Mouse (Mus musculus) thymus, adult 2 months (tissue): Measurements from ENCODE around the gene Shisa5. TPM values are rescaled to one million over a fixed set of nuclear protein-coding genes. Genes with fewer than 3 reads are reported as not detected.

Source experiments
- DNase-seq: peaks from one replicate; pipeline ENCODE4 v3.0.0; 2021
- H3K27ac ChIP-seq: fragments of 200-500 bp; 2 replicates; pipeline ENCODE4 v1.5.1; 2012; ENCODE audit warnings: low read length, control low read depth; ENCODE audit not compliant: control insufficient read depth, insufficient read depth
- H3K27me3 ChIP-seq: fragments of 200-500 bp; 2 replicates; pipeline ENCODE4 v1.6.1; 2012; ENCODE audit warnings: mild to moderate bottlenecking, low read length, moderate library complexity, mixed read lengths; ENCODE audit not compliant: control insufficient read depth, insufficient read depth
- H3K36me3 ChIP-seq: fragments of 200-500 bp; 2 replicates; pipeline ENCODE4 v1.6.1; 2012; ENCODE audit warnings: mild to moderate bottlenecking, low read length, moderate library complexity; ENCODE audit not compliant: control insufficient read depth, insufficient read depth
- H3K4me1 ChIP-seq: fragments of 200-500 bp; replicated peaks from 2 replicates; pipeline ENCODE4 v1.6.1; 2012; ENCODE audit warnings: low read length; ENCODE audit not compliant: control insufficient read depth, insufficient read depth
- H3K4me3 ChIP-seq: fragments of 200-500 bp; 2 replicates; pipeline ENCODE4 v1.5.1; 2012; ENCODE audit warnings: mild to moderate bottlenecking, low read length, control low read depth, moderate library complexity; ENCODE audit not compliant: control insufficient read depth, insufficient read depth
- CTCF ChIP-seq: fragments of 200-500 bp; IDR thresholded peaks from 2 replicates; pipeline ENCODE4 v1.5.1; 2012; ENCODE audit warnings: mild to moderate bottlenecking, control low read depth, low read length, moderate library complexity, borderline replicate concordance; ENCODE audit not compliant: control insufficient read depth, poor library complexity, insufficient read depth; ENCODE audit errors: extremely low read depth
- POLR2A ChIP-seq: fragments of 200-500 bp; IDR thresholded peaks from 2 replicates; pipeline ENCODE4 v1.6.1; 2012; ENCODE audit warnings: mild to moderate bottlenecking, low read length, control low read depth, moderate library complexity; ENCODE audit not compliant: control insufficient read depth, poor library complexity, insufficient read depth; ENCODE audit errors: extremely low read depth
- WGBS: fragments of 180-500 bp; shearing (Covaris S2); methylation state at CpG from one replicate; pipeline ENCODE4 v1.1.7; 2018; 5-methylcytosine and 5-hydroxymethylcytosine counted together
- polyA plus RNA-seq: library from polyadenylated mRNA; depleted of rRNA; stranded (reverse); fragments of >200 nt; gene quantifications from 2 replicates; pipeline ENCODE4 v1.2.3, GENCODE M21; 2012

Shisa5 gene
- polyA plus RNA-seq, 1 experiment: 2,648 TPM

DNA sequence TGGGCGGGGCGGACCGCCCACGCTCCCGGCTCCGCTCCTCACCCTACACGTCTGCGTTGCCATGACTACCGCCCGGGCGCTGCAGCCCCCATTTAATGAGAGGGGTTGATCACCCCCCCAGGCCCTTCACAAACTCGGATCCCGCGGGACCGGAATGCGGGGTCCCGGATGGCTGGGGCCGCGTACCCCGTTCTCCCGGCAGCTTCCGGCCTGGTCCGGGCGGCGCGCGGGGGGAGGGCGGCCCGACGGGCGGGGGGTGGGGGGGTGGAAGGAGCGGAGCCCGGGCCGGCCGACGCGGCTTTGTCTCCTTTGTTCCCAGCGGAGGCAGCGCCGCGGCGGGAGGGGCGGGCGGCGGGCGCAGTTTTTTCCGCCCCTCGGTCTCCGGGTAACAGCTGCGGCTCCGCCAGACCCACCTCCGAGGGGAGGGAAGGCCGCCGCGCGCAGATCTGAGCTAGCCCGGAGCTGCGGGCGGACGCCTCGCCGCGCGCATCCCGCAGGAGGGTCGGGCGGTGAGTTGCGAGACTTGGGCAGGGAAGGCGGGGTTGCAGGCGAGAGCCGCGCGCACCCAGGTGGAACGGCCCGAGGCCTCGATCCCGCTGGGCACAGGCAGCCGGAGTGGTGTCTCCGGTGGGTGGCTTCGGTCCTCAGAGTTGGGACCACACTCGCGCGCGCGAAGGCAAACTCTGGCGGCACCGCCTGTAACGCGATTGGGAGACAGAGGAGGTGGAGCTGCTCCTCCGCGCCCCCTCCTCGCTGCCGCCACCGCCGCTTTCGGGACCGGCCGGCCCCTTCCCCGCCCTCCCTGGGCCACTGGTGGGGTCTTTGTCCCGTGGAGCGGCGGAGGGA, 57.0 kb downstream of the Shisa5 start, which contains the start of gene Plxnb1:
Plxnb1 (plus strand) TSS at position 253 of the 846 bp plus-strand sequence.
- peak; percentile 76 for DNase-seq
- Histone ChIP-seq H3K4me3 (peak within 1 kb of the TSS; percentile 84), H3K27me3 (no peaks in the 10 kb centered on the region), H3K4me1 (peaks cover 18% of the 10 kb centered on the region), H3K36me3 (no peaks in the 10 kb centered on the region), H3K27ac (no peak within 1 kb of the TSS; the same call in 1 of the 2 replicates)
- WGBS: under 1% methylated on average over 101 of the region's 102 CpGs
- TF ChIP-seq POLR2A (0 out of 2 replicates have a peak, but pooled peaks have one; percentile 26), CTCF (0 out of 2 replicates have a peak, but pooled peaks have one; percentile 30)

DNA sequence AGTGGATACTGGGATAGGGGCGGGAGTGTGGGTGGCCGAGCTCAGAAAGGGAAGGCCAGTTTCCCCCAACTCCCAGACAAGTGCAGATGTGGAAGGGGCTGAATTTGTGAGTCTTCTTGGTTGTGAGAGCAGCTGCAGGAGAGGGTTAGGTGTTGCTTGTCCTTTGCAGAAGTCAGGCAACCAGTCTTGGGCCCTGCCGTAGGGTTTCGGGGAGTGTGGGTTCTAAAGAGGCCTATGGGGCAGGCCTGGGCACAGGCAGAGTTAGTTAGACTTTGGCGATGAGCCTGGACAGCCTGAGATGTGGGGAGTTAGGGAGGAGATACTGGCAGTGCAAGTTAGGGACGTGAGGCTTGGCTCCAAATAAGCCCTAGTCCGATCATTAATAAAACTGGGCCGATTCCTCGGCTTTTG, 57.9 kb downstream of the Shisa5 start:
- Histone ChIP-seq H3K27me3 (no peaks in the 10 kb centered on the region), H3K27ac (no peak overlapping the region), H3K4me3 (peak overlapping the region; percentile 84), H3K36me3 (no peaks in the 10 kb centered on the region), H3K4me1 (peaks cover 19% of the 10 kb centered on the region)
- TF ChIP-seq CTCF (no peak), POLR2A (no peak)
- DNase-seq: no peak
- WGBS: 90% methylated on average over 9 of the region's 9 CpGs

GRCm38 (mm10) chr9:109096856-109097255, 58.5 kb downstream of the Shisa5 start:
- Histone ChIP-seq H3K27ac (no peak overlapping the region), H3K4me3 (no peak overlapping the region), H3K4me1 (peaks cover 19% of the 10 kb centered on the region), H3K27me3 (no peaks in the 10 kb centered on the region), H3K36me3 (no peaks in the 10 kb centered on the region)
- WGBS: 94% methylated on average over 6 of the region's 6 CpGs
- DNase-seq: no peak
- TF ChIP-seq POLR2A (no peak), CTCF (no peak)

DNA sequence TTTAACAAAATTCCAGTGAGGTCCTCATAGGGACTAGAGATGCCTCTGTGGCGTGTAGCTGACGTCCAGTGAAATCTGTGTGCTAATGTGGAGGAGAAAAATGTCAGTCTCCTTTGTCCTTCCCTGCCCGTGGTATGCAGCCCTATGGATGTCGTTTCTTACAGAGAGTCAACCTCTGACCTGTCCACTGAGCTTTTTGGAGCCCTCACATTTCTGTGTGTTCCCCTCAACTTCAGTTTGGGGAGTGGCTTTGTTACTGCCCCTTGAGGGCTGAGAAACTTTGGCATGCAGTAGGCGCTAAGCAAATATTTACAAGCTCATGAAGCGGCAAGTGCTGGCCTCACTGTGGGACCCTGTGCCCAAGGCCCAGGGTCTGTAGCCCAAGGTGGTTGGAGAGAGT, 58.9 kb downstream of the Shisa5 start:
- Histone ChIP-seq H3K4me1 (peaks cover 19% of the 10 kb centered on the region), H3K27ac (no peak overlapping the region), H3K4me3 (no peak overlapping the region), H3K36me3 (no peaks in the 10 kb centered on the region), H3K27me3 (no peaks in the 10 kb centered on the region)
- TF ChIP-seq POLR2A (no peak), CTCF (no peak)
- WGBS: 89% methylated on average over 6 of the region's 6 CpGs
- no peak for DNase-seq

GRCm38 (mm10) chr9:109097831-109098230, 59.5 kb downstream of the Shisa5 start:
- Histone ChIP-seq H3K4me1 (peaks cover 19% of the 10 kb centered on the region), H3K27me3 (no peaks in the 10 kb centered on the region), H3K4me3 (no peak overlapping the region), H3K27ac (no peak overlapping the region), H3K36me3 (no peaks in the 10 kb centered on the region)
- TF ChIP-seq CTCF (no peak), POLR2A (no peak)
- DNase-seq: no peak
- WGBS: 92% methylated on average over 5 of the region's 5 CpGs

DNA sequence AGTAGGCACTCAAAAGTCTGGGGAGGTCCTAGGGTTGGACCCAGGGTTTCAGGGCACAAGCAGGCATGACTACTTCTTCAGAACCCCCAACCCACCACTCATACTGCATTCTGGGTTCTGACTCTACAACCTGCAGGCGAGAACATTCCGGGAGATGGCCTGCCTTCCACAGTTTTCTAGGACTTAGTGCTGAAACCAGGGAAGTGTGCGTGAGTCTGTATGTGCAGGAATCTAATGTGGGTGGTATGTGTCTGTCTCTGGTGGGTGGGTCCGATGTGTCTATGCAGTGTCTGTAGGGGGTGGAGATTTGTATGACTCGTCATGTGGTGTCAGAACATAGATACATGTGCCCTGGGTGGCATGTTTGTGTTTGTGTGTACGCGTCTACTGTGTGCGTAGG, 60.0 kb downstream of the Shisa5 start:
- Histone ChIP-seq H3K36me3 (no peaks in the 10 kb centered on the region), H3K4me1 (peaks cover 19% of the 10 kb centered on the region), H3K4me3 (no peak overlapping the region), H3K27ac (no peak overlapping the region), H3K27me3 (no peaks in the 10 kb centered on the region)
- DNase-seq: no peak
- WGBS: 92% methylated on average over 8 of the region's 8 CpGs
- no peak for TF ChIP-seq POLR2A
- TF ChIP-seq CTCF: no peak
